Mouse (Mus musculus) embryo, embryonic 11.5 days (tissue): ENCODE data around the gene Cyp51.
"Not testable (repeated sequence)": the region's sequence is repeated elsewhere in the genome, so short reads cannot be mapped to it uniquely, and the experiment has no call there.

Source experiments
- DNase-seq: peaks from one replicate; pipeline ENCODE4 v3.0.0-alpha.2; 2012; ENCODE audit warnings: low read depth, low spot score

Gene Cyp51

GRCm38 (mm10) chr5:4104341-4105040, at the start of gene Cyp51:
Gene Cyp51 (minus strand): TSS chr5:4104746.
- DNase-seq: peak; percentile 88

- DNase-seq: no peak
Observed at GRCm38 (mm10) chr5:4112570-4113098, 8.1 kb upstream of the Cyp51 start.

GRCm38 (mm10) chr5:4107056-4107455, 2.5 kb upstream of the Cyp51 start:
- DNase-seq: not testable (repeated sequence)

GRCm38 (mm10) chr5:4105651-4106186, 1.2 kb upstream of the Cyp51 start:
- no peak for DNase-seq

GRCm38 (mm10) chr5:4103626-4104340, 763 bp downstream of the Cyp51 start:
- DNase-seq: no peak

GRCm38 (mm10) chr5:4101770-4102169, 2.8 kb downstream of the Cyp51 start:
- DNase-seq: no peak

GRCm38 (mm10) chr5:4101031-4101430, 3.5 kb downstream of the Cyp51 start:
- DNase-seq: no peak

- no peak for DNase-seq
Observed at GRCm38 (mm10) chr5:4094471-4094870, 10.1 kb downstream of the Cyp51 start.

- DNase-seq: no peak
Observed at GRCm38 (mm10) chr5:4088190-4088589, 16.4 kb downstream of the Cyp51 start.

- no peak for DNase-seq
Observed at GRCm38 (mm10) chr5:4086309-4086708, 18.2 kb downstream of the Cyp51 start.

GRCm38 (mm10) chr5:4084948-4085347, 19.6 kb downstream of the Cyp51 start:
- DNase-seq: no peak

- no peak for DNase-seq
Observed at GRCm38 (mm10) chr5:4081513-4081912, 23.0 kb downstream of the Cyp51 start.

GRCm38 (mm10) chr5:4080861-4081260, 23.7 kb downstream of the Cyp51 start:
- DNase-seq: no peak

GRCm38 (mm10) chr5:4079086-4079485, 25.5 kb downstream of the Cyp51 start:
- DNase-seq: no peak

GRCm38 (mm10) chr5:4067203-4067602, 37.3 kb downstream of the Cyp51 start:
- no peak for DNase-seq

- no peak for DNase-seq
Observed at GRCm38 (mm10) chr5:4066476-4067115, 38.0 kb downstream of the Cyp51 start.

GRCm38 (mm10) chr5:4060313-4060712, 44.2 kb downstream of the Cyp51 start:
- no peak for DNase-seq

GRCm38 (mm10) chr5:4040922-4041321, 63.6 kb downstream of the Cyp51 start:
- no peak for DNase-seq

GRCm38 (mm10) chr5:4040372-4040771, 64.2 kb downstream of the Cyp51 start:
- no peak for DNase-seq

- no peak for DNase-seq
Observed at GRCm38 (mm10) chr5:4039351-4039750, 65.2 kb downstream of the Cyp51 start.

- no peak for DNase-seq
Observed at GRCm38 (mm10) chr5:4036686-4037085, 67.9 kb downstream of the Cyp51 start.

- no peak for DNase-seq
Observed at GRCm38 (mm10) chr5:4031846-4032245, 72.7 kb downstream of the Cyp51 start.
